Mouse (Mus musculus): ENCODE measurements around the gene Kcnj8. TPM values are rescaled to one million over a fixed set of nuclear protein-coding genes. Genes with fewer than 3 reads are reported as not detected.

The Kcnj8 gene
- polyA plus RNA-seq (2014; fragmentation: Illumina TruSeq; extraction: RNeasy Lipid Tissue Mini Kit (QIAGEN cat#74804); ENCODE audit: low read depth, low replicate concordance), result 4.4 TPM

DNA sequence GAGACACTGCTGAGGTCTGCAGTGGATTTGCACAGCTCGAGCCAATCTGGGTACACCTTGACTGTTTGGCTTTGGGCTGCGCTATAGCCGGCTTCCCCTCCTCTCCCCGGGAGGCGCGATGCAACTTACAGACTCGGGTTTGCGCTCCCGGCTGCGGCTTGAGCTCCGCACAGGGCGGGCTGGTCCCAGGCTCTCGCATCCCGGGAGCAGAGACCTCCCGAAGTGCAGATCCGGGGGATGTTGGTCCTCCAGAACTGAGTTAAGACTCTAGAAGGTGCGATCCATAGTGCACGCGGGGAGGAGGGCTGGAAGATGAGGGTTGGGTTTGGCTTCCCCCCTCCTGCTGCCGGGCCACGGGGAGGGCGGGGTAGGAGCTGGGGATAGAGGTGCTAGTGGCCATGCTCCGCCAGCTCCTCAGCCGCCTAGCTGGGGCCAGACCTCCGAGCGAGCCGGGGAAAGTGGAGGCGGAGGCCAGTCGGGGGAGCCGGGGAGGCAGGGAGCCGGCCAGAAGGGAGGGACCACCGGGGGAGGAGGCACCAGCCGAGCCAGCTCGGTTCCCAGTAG is at the start of gene Kcnj8:
TSS of gene Kcnj8 (minus strand) at position 560 of the 564 bp plus-strand sequence.

Other genes with a start within 250 kb of the Kcnj8 start
- gene Slco1a5, start 248.6 kb downstream of the Kcnj8 start, polyA plus RNA-seq (2014; fragmentation: Illumina TruSeq; extraction: RNeasy Lipid Tissue Mini Kit (QIAGEN cat#74804); ENCODE audit: low read depth, low replicate concordance), result not detected
- 29.9 TPM for gene Pyroxd1, start 226.0 kb downstream of the Kcnj8 start, polyA plus RNA-seq (2014; fragmentation: Illumina TruSeq; extraction: RNeasy Lipid Tissue Mini Kit (QIAGEN cat#74804); ENCODE audit: low read depth, low replicate concordance)
- gene Recql, start 184.5 kb downstream of the Kcnj8 start, polyA plus RNA-seq (2014; fragmentation: Illumina TruSeq; extraction: RNeasy Lipid Tissue Mini Kit (QIAGEN cat#74804); ENCODE audit: low read depth, low replicate concordance), result 19.5 TPM
- gene Golt1b, start 184.4 kb downstream of the Kcnj8 start, polyA plus RNA-seq (2014; fragmentation: Illumina TruSeq; extraction: RNeasy Lipid Tissue Mini Kit (QIAGEN cat#74804); ENCODE audit: low read depth, low replicate concordance), result 78.5 TPM
- 0.41 TPM for gene Spx, start 158.2 kb downstream of the Kcnj8 start, polyA plus RNA-seq (2014; fragmentation: Illumina TruSeq; extraction: RNeasy Lipid Tissue Mini Kit (QIAGEN cat#74804); ENCODE audit: low read depth, low replicate concordance)
- gene Gys2, start 98.5 kb downstream of the Kcnj8 start, polyA plus RNA-seq (2014; fragmentation: Illumina TruSeq; extraction: RNeasy Lipid Tissue Mini Kit (QIAGEN cat#74804); ENCODE audit: low read depth, low replicate concordance), result 11.1 TPM
- gene Ldhb, start 63.7 kb downstream of the Kcnj8 start, polyA plus RNA-seq (2014; fragmentation: Illumina TruSeq; extraction: RNeasy Lipid Tissue Mini Kit (QIAGEN cat#74804); ENCODE audit: low read depth, low replicate concordance), result 44.2 TPM
- gene Abcc9, start 130.7 kb upstream of the Kcnj8 start, polyA plus RNA-seq (2014; fragmentation: Illumina TruSeq; extraction: RNeasy Lipid Tissue Mini Kit (QIAGEN cat#74804); ENCODE audit: low read depth, low replicate concordance), result 29.5 TPM
- 51.0 TPM for gene Cmas, start 185.1 kb upstream of the Kcnj8 start, polyA plus RNA-seq (2014; fragmentation: Illumina TruSeq; extraction: RNeasy Lipid Tissue Mini Kit (QIAGEN cat#74804); ENCODE audit: low read depth, low replicate concordance)
- gene Sult6b2, start 232.9 kb upstream of the Kcnj8 start, polyA plus RNA-seq (2014; fragmentation: Illumina TruSeq; extraction: RNeasy Lipid Tissue Mini Kit (QIAGEN cat#74804); ENCODE audit: low read depth, low replicate concordance), result not detected

Measured in adrenal gland, adult 10 weeks (tissue).